Mouse (Mus musculus): Measurements from ENCODE around the gene 2810408A11Rik. TPM values are rescaled to one million over a fixed set of nuclear protein-coding genes. Genes with fewer than 3 reads are reported as not detected.

The 2810408A11Rik gene
- 17.8 TPM in 2 replicates for polyA plus RNA-seq (2016; fragmentation: Nextera tagmentation; extraction: Ambion mirVana)

DNA sequence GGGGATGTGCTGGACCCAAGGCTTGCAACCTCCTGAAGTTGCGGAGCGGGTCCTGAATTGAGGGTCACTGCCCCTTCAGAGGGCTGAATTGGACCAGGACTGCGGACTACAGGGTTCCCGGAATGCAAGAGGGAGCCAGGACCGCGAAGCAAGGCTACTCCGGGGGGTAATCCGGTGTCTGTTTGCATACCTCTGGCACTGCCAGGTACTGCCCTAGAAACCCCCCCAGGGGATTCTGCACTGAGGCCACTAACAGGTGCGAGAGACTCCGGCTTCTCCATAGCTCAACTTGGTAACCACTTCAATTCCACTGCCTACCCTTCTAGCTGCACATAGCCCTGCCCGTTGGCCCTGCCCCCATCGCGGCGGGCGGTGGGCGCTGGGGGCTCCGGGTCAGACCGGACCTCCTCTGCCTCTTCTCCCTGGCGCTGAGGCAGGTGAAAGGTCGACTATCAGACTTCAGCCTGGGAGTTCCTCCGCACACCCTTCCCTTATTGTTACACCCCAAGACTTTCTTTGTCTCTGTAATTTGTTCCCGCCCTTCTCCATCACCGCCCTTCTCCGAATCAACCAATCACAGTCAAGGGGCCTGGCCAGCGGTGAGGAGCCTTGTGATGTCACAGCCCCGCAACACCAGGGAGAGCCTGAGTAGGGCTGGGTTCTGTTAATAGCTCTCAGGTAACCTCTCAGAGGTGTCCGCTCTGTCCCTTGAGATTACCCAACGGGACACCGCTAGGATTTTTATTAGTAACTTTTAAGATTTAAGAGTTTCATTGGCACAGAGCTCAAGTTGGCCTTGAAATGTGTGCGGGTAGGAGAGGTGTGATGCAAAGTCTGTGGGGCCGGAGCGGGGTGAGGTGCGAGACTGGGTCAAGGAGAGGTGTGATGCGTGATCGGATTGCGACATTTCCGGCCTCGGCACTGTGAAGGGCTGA is at the start of gene 2810408A11Rik, which contains the start of gene Neurl4:
Gene 2810408A11Rik, minus strand, starts transcription at position 517 of the 935 bp plus-strand sequence.
Gene Neurl4, plus strand, starts transcription at position 602 of the 935 bp plus-strand sequence.
- Histone ChIP-seq H3K9me3 (replicated peaks) (no peaks in the 10 kb centered on the region), H3K4me1 (peaks cover 35% of the 10 kb centered on the region), H3K27ac (peak within 1 kb of the TSS; percentile 89), H3K9ac (peak within 1 kb of the TSS; percentile 97), H3K27me3 (no peaks in the 10 kb centered on the region), H3K4me3 (peak within 1 kb of the TSS; percentile 93), H3K4me2 (replicated peaks) (peak within 1 kb of the TSS; percentile 96), H3K36me3 (peaks cover 22% of the 10 kb centered on the region)
- ATAC-seq (ENCODE audit: low FRiP score), result peak; percentile 95
- under 1% methylated on average over 38 of the region's 38 CpGs for WGBS

DNA sequence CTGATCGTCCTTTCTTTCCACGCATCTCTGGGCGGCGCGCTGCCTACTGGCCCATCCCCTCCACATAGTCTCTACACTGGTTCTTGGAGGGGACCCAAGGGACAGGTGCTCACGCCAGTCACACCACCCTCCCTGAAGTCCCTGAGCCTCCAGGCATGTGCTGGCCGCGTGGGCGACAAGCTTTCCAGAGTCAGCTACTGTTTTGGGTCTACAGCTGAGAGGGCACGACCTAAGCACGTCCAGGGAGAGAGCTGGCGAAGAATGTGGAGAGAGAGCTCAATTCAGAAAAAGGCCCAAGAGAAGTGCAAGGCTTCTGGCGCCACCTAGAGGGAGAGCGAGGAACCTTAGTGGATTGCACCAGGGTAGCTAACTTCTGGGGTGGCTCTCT is 48.0 kb upstream of the 2810408A11Rik start:
- Histone ChIP-seq H3K27me3 (peaks cover 6% of the 10 kb centered on the region; the same call in 1 of the 2 replicates), H3K4me2 (replicated peaks) (peak overlapping the region; percentile 57), H3K4me1 (peaks cover 13% of the 10 kb centered on the region), H3K27ac (peak overlapping the region; percentile 72), H3K9me3 (replicated peaks) (no peaks in the 10 kb centered on the region), H3K36me3 (no peaks in the 10 kb centered on the region), H3K4me3 (peak overlapping the region; percentile 43), H3K9ac (peak overlapping the region; percentile 35; the same call in 1 of the 2 replicates)
- under 1% methylated on average over 14 of the region's 14 CpGs for WGBS
- ATAC-seq (ENCODE audit: low FRiP score), result peak; percentile 53

DNA sequence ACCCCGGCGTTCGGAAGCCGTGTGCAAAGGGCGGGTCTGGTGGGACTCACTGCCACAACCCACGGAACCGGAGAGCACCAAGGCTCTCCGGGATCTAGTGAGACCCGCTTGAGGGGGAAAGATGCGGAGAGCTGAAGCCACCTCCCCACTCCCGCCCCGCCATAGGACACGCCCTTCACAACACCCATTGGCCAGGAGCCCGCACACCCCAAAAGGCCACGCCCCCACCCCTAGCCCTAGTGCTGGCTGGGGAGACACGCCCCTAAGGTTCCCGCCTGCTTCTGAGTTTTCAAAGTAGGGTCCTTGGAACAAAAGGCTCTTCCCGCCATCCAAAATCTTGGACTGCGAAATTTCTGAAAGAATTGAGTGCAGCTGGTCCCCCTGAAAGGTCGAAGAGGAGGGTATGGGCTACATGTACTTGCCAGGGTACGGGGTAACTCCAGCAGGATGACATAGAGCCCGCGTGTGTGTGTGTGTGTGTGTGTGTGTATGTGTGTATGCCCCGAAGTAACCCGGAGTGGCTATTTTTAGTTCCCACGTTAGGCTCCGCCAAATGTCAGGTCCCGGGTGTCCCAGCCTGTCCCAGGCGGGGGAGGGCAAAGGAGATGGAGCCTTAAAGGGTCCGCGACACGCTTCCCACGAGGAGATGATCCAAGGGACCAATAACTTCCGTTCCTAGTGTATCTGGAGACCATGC is 47.4 kb upstream of the 2810408A11Rik start, which contains the start of gene Slc2a4:
Gene Slc2a4, minus strand, starts transcription at position 123 of the 697 bp plus-strand sequence.
- peak; percentile 93 for ATAC-seq (ENCODE audit: low FRiP score)
- peaks cover 13% of the 10 kb centered on the region for H3K4me1 ChIP-seq
- no peaks in the 10 kb centered on the region for H3K36me3 ChIP-seq
- no peaks in the 10 kb centered on the region for H3K9me3 ChIP-seq (replicated peaks)
- H3K4me3 ChIP-seq, result peak within 1 kb of the TSS; percentile 43
- peak within 1 kb of the TSS; percentile 46 for H3K9ac ChIP-seq
- H3K27me3 ChIP-seq, result peaks cover 6% of the 10 kb centered on the region; the same call in 1 of the 2 replicates
- H3K4me2 ChIP-seq (replicated peaks), result peak within 1 kb of the TSS; percentile 57
- WGBS, result under 1% methylated on average over 34 of the region's 34 CpGs
- H3K27ac ChIP-seq, result peak within 1 kb of the TSS; percentile 72

DNA sequence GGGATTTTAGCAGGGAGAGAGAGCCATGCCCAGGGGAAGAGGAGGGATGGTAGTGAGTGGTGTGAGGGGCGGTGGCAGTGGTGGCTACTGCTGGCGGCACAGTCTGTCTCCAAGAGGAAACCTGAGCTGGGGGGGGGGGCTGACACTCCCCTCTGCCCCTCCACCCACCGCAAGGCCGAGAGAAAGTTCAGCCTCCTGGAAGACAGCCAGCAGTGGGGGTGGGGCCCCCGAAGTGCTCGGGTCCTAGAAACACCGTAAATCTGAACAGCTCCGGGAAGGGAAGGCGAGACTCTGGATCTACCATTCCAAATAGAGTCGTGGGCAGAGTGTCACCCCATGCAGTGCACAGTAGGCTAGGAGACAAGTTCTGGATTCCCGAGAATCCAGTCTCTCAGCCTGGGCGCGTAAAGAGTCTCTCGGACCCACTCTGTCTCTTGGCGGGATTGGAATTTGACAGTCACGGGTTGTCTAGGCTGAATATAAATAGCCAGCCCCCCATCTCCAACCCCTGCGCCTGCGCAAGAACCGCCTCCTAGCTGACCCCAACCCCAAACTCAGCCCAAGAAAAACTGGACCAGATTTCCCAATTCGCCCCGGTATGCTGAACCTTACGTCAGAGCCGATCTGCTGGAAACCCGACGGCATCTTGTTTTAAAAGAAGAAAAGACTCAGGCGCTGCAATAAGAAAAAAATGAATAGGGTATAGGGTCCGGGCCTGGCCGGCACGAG is 46.7 kb upstream of the 2810408A11Rik start:
- Histone ChIP-seq H3K4me1 (peaks cover 13% of the 10 kb centered on the region), H3K4me2 (replicated peaks) (peak overlapping the region; percentile 57), H3K4me3 (peak overlapping the region; percentile 43), H3K27ac (peak overlapping the region; percentile 72), H3K9ac (peak overlapping the region; percentile 46), H3K9me3 (replicated peaks) (no peaks in the 10 kb centered on the region), H3K27me3 (peaks cover 5% of the 10 kb centered on the region; the same call in 1 of the 2 replicates), H3K36me3 (no peaks in the 10 kb centered on the region)
- WGBS, result 4% methylated on average over 29 of the region's 29 CpGs
- peak; percentile 38 for ATAC-seq (ENCODE audit: low FRiP score)

DNA sequence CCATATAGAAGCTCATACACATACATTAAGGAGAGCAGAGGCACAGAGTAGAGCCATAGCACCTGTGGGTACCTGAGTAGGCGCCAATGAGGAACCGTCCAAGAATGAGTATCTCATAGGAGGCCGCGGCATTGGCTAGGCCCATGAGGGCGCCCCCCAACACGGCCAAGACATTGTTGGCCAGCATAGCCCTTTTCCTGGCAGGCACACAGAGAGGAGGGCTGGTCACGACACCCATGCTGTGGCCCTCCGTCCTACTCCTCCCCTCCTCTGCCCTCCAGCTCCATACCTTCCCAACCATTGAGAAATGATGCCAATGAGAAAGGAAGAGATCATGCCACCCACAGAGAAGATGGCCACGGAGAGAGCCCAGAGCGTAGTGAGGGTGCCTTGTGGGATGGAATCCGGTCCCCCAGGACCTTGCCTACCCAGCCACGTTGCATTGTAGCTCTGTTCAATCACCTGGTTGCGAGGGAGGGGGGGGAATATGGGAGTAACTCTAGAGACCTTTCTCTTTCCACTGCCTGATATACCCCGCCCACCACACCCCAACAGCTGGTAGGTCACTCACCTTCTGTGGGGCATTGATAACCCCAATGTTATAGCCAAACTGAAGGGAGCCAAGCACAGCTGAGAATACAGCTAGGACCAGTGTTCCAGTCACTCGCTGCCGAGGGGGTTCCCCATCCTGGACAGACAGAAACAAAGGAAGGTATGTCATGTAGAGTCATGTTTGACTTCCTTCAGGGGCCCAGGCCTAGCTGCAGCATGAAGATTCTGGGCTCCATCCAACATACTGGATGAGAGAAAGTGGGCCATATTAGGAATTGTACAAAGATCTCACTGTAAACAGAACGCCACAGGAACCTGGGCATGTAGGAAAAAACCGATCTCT is 45.5 kb upstream of the 2810408A11Rik start:
- no peak for ATAC-seq (ENCODE audit: low FRiP score)
- peak overlapping the region; percentile 57; the same call in 1 of the 2 replicates for H3K4me2 ChIP-seq (replicated peaks)
- H3K36me3 ChIP-seq, result no peaks in the 10 kb centered on the region
- WGBS, result 91% methylated on average over 18 of the region's 18 CpGs
- H3K4me3 ChIP-seq, result peak overlapping the region; percentile 43; the same call in 1 of the 2 replicates
- no peaks in the 10 kb centered on the region for H3K27me3 ChIP-seq
- no peaks in the 10 kb centered on the region for H3K9me3 ChIP-seq (replicated peaks)
- no peak overlapping the region for H3K9ac ChIP-seq
- H3K4me1 ChIP-seq, result peaks cover 13% of the 10 kb centered on the region
- no peak overlapping the region for H3K27ac ChIP-seq

DNA sequence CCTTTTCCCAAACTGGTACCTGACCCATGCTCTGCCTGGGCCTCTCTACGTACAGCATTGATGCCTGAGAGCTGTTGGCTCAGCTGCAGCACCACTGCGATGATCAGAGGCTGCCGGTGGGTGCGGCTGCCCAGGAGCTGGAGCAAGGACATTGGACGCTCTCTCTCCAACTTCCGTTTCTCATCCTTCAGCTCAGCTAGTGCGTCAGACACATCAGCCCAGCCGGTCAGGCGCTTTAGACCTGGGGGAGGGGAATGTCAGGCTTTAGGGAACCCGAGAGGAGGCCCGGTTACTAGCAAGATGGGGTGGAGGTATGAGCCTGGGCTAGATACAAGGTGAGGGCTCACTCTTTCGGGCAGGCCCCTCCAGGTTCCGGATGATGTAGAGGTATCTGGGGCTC is 44.4 kb upstream of the 2810408A11Rik start:
- Histone ChIP-seq H3K27me3 (no peaks in the 10 kb centered on the region), H3K9ac (no peak overlapping the region), H3K4me1 (peaks cover 16% of the 10 kb centered on the region), H3K4me3 (no peak overlapping the region), H3K4me2 (replicated peaks) (no peak overlapping the region), H3K36me3 (no peaks in the 10 kb centered on the region), H3K27ac (no peak overlapping the region), H3K9me3 (replicated peaks) (no peaks in the 10 kb centered on the region)
- 77% methylated on average over 13 of the region's 13 CpGs for WGBS
- ATAC-seq (ENCODE audit: low FRiP score), result no peak

DNA sequence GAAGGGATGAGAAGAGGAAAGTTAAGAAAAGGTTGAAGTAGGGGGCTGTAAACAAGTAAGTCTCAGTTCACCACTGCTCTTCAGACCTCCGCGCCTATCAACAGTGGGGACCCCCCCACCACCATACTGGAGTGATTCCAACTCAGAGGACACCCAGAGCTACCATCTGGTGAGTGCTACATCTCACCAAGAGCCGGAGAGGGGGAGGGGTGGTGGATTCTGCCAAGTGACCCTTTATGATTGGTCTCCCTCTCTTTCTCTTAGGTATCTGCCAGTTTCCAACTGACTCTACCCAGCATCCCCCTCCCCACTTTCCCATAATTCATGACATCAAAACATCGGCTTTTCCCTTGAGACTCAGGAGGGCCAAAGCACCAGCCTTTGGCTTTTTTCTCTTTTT is 40.2 kb upstream of the 2810408A11Rik start:
- Histone ChIP-seq H3K4me1 (peaks cover 13% of the 10 kb centered on the region), H3K36me3 (no peaks in the 10 kb centered on the region), H3K27me3 (peaks cover 42% of the 10 kb centered on the region), H3K27ac (no peak overlapping the region), H3K4me2 (replicated peaks) (no peak overlapping the region), H3K9me3 (replicated peaks) (no peaks in the 10 kb centered on the region), H3K9ac (no peak overlapping the region), H3K4me3 (no peak overlapping the region)
- 84% methylated on average over 4 of the region's 4 CpGs for WGBS
- no peak for ATAC-seq (ENCODE audit: low FRiP score)

DNA sequence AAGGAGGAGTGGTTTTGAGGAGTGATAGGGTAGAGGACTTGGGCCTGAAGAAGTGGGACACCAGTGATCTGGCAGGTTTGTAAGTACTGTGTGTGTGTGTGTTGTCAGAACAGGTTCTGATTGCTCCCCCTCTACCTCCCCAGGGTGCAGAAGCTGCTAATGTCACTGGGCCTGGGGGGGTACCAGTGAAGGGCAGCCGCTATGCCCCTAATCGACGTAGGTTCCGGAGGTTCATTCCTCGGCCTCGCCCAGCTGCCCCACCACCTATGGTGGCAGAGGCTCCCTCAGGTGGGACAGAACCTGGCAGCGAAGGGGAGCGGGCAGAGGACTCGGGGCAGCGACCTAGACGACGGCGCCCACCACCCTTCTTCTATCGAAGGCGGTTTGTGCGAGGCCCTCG is 38.9 kb upstream of the 2810408A11Rik start:
- Histone ChIP-seq H3K36me3 (no peaks in the 10 kb centered on the region), H3K27ac (no peak overlapping the region), H3K9me3 (replicated peaks) (no peaks in the 10 kb centered on the region), H3K9ac (no peak overlapping the region), H3K4me3 (no peak overlapping the region), H3K27me3 (peaks cover 53% of the 10 kb centered on the region), H3K4me2 (replicated peaks) (no peak overlapping the region), H3K4me1 (peaks cover 16% of the 10 kb centered on the region)
- no peak for ATAC-seq (ENCODE audit: low FRiP score)
- 96% methylated on average over 17 of the region's 17 CpGs for WGBS

DNA sequence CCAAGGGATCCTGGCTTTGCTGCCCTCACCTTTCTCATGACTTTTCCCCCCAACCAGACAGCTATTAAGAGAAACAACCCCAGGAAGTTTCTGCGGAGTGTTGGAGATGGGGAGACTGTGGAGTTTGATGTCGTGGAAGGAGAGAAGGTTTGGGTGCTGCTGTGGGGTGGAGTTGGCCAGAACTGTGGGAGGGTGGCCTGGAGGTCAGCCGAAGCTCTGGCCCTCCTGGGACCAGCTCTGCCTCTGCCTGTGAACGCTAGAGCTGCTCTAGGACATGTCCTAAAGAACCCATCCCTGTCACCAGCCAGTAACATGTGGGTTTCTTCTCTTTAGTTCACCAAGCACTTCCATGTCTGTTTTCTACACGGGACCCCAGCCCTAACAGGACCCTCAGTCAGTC is 38.4 kb upstream of the 2810408A11Rik start:
- no peak overlapping the region for H3K4me3 ChIP-seq
- H3K27ac ChIP-seq, result no peak overlapping the region
- peaks cover 16% of the 10 kb centered on the region for H3K4me1 ChIP-seq
- 64% methylated on average over 5 of the region's 5 CpGs for WGBS
- no peak overlapping the region for H3K4me2 ChIP-seq (replicated peaks)
- no peaks in the 10 kb centered on the region for H3K36me3 ChIP-seq
- H3K9ac ChIP-seq, result no peak overlapping the region
- no peak for ATAC-seq (ENCODE audit: low FRiP score)
- no peaks in the 10 kb centered on the region for H3K9me3 ChIP-seq (replicated peaks)
- H3K27me3 ChIP-seq, result peaks cover 56% of the 10 kb centered on the region

DNA sequence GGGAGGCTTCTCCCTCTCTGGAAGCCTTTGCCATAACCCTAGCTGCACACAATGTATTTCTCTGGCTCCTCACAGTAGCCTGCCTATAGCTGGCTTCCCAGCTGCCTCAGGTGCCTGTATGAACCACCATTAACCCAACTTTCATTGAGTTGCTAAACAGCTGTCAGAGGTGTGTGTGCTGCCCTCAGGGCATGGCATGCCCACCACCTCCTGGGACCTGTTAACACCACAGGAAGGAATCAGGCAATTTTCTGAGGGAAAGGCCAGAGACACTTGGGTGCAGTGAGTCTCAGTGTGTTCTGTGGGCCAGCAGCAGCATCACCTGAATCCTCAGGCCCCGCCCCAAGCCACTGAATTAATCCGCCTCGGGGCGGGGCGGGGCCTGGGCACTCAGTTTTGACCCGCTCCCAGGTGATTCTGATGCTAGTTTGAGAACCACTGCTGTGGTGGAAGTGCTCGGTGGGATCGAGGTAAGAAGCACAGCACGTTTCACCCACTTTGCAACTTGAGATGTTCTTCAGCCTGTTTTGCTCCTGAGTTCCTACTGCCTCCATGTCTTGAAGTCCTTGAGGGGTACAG is 37.7 kb upstream of the 2810408A11Rik start:
- Histone ChIP-seq H3K4me3 (no peak overlapping the region), H3K9me3 (replicated peaks) (no peaks in the 10 kb centered on the region), H3K27ac (no peak overlapping the region), H3K4me1 (peaks cover 16% of the 10 kb centered on the region), H3K9ac (no peak overlapping the region), H3K36me3 (no peaks in the 10 kb centered on the region), H3K27me3 (peaks cover 56% of the 10 kb centered on the region), H3K4me2 (replicated peaks) (no peak overlapping the region)
- ATAC-seq (ENCODE audit: low FRiP score), result no peak
- 35% methylated on average over 9 of the region's 9 CpGs for WGBS

DNA sequence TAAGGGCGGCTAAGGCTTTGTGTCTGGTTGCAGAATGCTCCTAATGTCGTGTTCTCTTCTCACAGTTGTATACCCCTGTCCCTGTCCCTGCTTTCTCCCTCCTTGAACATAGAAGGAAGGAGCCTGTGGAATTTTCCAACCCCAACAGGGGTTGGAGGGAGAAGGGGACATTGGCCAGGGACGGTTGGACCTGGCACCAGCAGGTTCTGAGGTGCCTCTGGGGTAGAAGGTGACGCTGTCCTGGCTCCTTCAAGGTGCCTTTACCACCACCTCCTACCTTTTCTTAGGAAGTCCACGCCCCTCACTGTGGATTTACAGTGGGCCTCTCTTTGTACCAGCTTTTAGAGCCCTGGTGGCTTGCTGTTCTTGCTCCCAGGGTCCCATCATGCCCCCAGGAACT is 37.0 kb upstream of the 2810408A11Rik start:
- Histone ChIP-seq H3K9me3 (replicated peaks) (no peaks in the 10 kb centered on the region), H3K4me2 (replicated peaks) (no peak overlapping the region), H3K36me3 (no peaks in the 10 kb centered on the region), H3K4me3 (no peak overlapping the region), H3K27ac (no peak overlapping the region), H3K27me3 (peaks cover 56% of the 10 kb centered on the region), H3K9ac (peak overlapping the region; percentile 13; the same call in 1 of the 2 replicates), H3K4me1 (peaks cover 16% of the 10 kb centered on the region)
- WGBS, result 68% methylated on average over 5 of the region's 5 CpGs
- no peak for ATAC-seq (ENCODE audit: low FRiP score)
